Mouse (Mus musculus) thymus, postnatal 4 days (tissue): Measurements from ENCODE around the gene Hrk.

Source experiments
- DNase-seq: peaks from one replicate; pipeline ENCODE4 v3.0.0; 2021

Hrk gene

GRCm38 (mm10) chr5:118167561-118167995, 3.1 kb downstream of the Hrk start:
- no peak for DNase-seq

GRCm38 (mm10) chr5:118169222-118170221, 5.1 kb downstream of the Hrk start:
- peak; percentile 69 for DNase-seq

- DNase-seq, result peak; percentile 56
Observed at GRCm38 (mm10) chr5:118170888-118171529, 6.6 kb downstream of the Hrk start.

- DNase-seq, result peak; percentile 38
Observed at GRCm38 (mm10) chr5:118171665-118172064, 7.2 kb downstream of the Hrk start.

- DNase-seq, result peak; percentile 18
Observed at GRCm38 (mm10) chr5:118172078-118172723, 7.8 kb downstream of the Hrk start.

- DNase-seq, result no peak
Observed at GRCm38 (mm10) chr5:118174310-118175009, 10.0 kb downstream of the Hrk start.

- peak; percentile 30 for DNase-seq
Observed at GRCm38 (mm10) chr5:118175137-118175536, 10.7 kb downstream of the Hrk start.

GRCm38 (mm10) chr5:118177640-118178039, 13.2 kb downstream of the Hrk start:
- no peak for DNase-seq

GRCm38 (mm10) chr5:118186903-118187633, 22.6 kb downstream of the Hrk start:
- no peak for DNase-seq

- no peak for DNase-seq
Observed at GRCm38 (mm10) chr5:118188356-118188755, 23.9 kb downstream of the Hrk start.

- no peak for DNase-seq
Observed at GRCm38 (mm10) chr5:118190491-118190890, 26.0 kb downstream of the Hrk start.

- no peak for DNase-seq
Observed at GRCm38 (mm10) chr5:118192221-118192620, 27.8 kb downstream of the Hrk start.

GRCm38 (mm10) chr5:118197421-118197820, 33.0 kb downstream of the Hrk start:
- DNase-seq, result no peak

GRCm38 (mm10) chr5:118199670-118200069, 35.2 kb downstream of the Hrk start:
- no peak for DNase-seq

- no peak for DNase-seq
Observed at GRCm38 (mm10) chr5:118204675-118205440, 40.4 kb downstream of the Hrk start.

GRCm38 (mm10) chr5:118205852-118206251, 41.4 kb downstream of the Hrk start:
- no peak for DNase-seq

GRCm38 (mm10) chr5:118214012-118214411, 49.6 kb downstream of the Hrk start:
- DNase-seq, result no peak

- peak; percentile 27 for DNase-seq
Observed at GRCm38 (mm10) chr5:118214418-118215154, 50.1 kb downstream of the Hrk start.

- DNase-seq, result no peak
Observed at GRCm38 (mm10) chr5:118217410-118217809, 53.0 kb downstream of the Hrk start.

- no peak for DNase-seq
Observed at GRCm38 (mm10) chr5:118223142-118223757, 58.8 kb downstream of the Hrk start.
